Mouse (Mus musculus) erythroblast, adult 5-6 weeks (primary cell): ENCODE data around the gene Cmtm6. TPM values are rescaled to one million over a fixed set of nuclear protein-coding genes. Genes with fewer than 3 reads are reported as not detected.
"Not testable (repeated sequence)": the region's sequence is repeated elsewhere in the genome, so short reads cannot be mapped to it uniquely, and the experiment has no call there.

Source experiments
- ATAC-seq: replicated peaks from 2 replicates; pipeline ENCODE4 v1.8.0; 2016; ENCODE audit warnings: moderate number of reproducible peaks, mild to moderate bottlenecking, moderate TSS enrichment, inconsistent platforms; ENCODE audit not compliant: poor library complexity, low FRiP score, severe bottlenecking
- total RNA-seq, 2 experiments: library from RNA; stranded (forward) in 1 of 2; stranded (reverse) in 1 of 2; fragments of 150-400 nt in 1 of 2; fragments of 200-764, 138-1000 nt in 1 of 2; gene quantifications; 2 replicates each; pipeline versions ENCODE4 v1.2.3 to v1.2.4; 2015 to 2017; ENCODE audit warnings: low replicate concordance in 2 of 2

Cmtm6 gene
- total RNA-seq (2015; ENCODE audit: low replicate concordance): 9.6 and 23.0 TPM in 2 replicates
- total RNA-seq (2017; ENCODE audit: low replicate concordance): 17.0 and 24.4 TPM in 2 replicates

DNA sequence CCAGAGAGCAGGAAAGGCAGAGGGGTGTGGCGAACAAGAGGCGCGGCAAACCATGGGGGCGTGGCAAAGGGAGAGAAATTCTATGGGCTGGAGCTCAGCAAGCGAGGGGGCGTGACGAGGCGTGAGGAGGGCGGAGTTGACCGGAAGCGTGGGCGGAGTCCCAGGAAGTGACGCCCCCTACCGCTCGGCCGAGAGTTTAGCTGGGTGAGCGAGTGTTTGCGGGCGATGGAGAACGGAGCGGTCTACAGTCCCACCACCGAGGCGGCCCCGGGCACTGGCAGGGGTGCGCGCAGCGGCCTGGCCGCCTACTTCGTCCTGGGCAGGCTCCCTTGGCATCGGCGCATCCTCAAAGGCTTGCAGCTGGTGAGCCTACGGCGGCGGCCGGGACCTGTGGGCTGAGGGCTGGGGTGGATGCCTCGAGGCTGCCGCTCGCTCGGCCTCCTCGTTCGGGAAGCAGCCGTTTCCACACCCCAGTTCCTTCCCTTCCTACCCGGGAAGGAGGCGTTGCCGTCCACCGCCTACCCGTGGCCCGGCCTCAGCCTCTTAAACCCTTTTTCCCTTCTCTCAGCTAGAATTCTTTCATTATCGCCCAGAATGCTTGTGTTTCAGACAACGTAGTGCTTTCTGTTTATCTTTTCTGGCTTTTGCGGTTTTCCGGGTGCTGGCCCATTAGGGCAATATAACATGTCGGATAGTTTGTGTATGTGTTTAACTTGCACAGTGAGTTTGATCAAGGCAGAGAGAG, at the start of gene Cmtm6:
Gene Cmtm6, plus strand, starts transcription at position 106 of the 745 bp plus-strand sequence.
- peak; percentile 94 for ATAC-seq

GRCm38 (mm10) chr9:114682193-114682592, 48.7 kb upstream of the Cmtm6 start:
- ATAC-seq: no peak

- ATAC-seq: no peak
These were observed 44.7 kb upstream of the Cmtm6 start for GRCm38 (mm10) chr9:114686245-114686644.

- ATAC-seq: no peak
These were observed 43.3 kb upstream of the Cmtm6 start for GRCm38 (mm10) chr9:114687639-114688038.

DNA sequence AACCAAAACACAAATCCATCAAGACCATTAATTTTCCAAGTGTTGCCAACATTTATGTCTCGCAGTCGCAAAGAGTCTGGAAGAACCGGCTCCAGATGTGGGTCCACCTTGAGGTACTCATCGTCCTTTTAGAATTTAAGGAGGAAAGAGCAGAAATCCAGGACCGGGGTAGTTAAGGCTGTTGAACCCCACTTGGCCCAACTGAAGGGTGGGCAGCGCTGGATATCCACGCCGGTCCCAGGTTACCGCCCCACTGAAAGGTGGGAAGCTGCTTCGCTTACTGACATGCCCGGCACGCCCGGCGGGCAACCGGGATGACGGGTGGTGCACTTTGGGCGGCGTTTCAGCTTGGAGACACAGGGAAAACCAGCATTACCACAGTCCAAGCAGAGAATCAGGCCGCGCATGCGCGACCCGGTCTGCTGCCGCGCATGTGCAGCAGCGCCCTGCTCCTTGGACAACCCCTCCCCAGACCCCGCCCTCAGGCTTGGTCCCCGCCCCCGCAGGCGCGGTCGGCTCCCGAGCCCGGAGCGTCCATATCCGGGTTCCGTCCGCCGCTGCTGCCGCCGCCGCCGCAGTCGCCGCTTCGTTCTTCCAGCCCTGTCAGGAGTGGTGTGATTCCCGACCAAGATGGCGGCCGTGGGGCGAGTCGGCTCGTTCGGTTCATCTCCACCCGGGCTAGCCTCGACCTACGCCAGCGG, 42.5 kb upstream of the Cmtm6 start, which contains the start of gene Dync1li1:
Gene Dync1li1, plus strand, starts transcription at position 539 of the 701 bp plus-strand sequence.
- peak; percentile 94 for ATAC-seq

DNA sequence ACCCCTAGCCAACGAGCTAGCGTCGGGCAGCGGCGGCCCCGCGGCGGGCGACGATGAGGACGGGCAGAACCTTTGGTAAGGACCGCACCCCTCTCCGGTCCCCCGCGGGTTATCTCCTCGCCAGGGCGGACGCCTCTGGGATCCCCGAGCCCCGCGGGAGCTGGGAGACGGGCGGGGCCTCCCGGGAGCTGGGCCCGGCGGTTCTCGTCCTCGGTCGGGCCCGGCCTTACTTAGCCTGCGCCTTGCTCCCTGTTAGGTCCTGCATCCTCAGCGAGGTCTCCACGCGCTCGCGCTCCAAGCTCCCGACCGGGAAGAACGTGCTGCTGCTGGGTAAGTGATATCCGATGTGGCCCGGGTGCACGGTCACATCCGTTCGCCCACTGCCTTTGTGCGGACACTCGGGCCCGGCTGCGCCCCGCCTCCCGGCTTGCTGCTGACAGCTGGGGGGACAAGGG, 41.9 kb upstream of the Cmtm6 start:
- ATAC-seq: peak; percentile 78

GRCm38 (mm10) chr9:114690119-114690601, 40.8 kb upstream of the Cmtm6 start:
- no peak for ATAC-seq

DNA sequence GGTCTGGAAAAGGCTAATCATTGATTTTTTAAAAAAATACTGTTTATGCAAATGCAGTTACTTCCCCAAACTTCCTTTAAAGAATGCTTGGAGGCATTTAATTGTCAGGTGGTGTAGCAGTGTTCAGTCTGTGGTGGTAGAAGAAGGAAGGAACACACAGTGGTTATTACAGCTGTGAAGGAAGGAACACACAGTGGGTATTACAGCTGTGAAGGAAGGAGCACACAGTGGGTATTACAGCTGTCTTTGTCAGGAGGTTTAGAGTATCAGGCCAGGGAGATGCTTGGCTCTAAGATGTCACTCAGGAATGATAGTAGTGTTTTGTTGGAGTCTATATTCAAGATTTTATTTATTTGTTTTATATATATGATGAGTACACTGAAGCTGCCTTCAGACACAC, 39.8 kb upstream of the Cmtm6 start:
- no peak for ATAC-seq

DNA sequence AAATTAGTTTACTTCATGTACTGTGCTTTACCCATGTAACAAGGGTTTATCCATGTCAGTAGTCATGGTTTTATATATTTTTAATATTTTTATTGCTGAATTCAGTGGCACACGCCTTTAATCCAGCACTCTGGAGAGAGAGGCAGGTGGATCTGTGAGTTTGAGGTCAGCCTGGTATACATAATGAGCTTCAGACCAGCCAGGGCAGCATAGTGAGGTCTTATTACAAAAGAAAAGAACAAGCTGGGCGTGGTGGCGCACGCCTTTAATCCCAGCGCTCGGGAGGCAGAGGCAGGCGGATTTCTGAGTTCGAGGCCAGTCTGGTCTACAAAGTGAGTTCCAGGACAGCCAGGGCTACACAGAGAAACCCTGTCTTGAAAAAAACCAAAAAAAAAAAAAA, 35.3 kb upstream of the Cmtm6 start:
- not testable (repeated sequence) for ATAC-seq

DNA sequence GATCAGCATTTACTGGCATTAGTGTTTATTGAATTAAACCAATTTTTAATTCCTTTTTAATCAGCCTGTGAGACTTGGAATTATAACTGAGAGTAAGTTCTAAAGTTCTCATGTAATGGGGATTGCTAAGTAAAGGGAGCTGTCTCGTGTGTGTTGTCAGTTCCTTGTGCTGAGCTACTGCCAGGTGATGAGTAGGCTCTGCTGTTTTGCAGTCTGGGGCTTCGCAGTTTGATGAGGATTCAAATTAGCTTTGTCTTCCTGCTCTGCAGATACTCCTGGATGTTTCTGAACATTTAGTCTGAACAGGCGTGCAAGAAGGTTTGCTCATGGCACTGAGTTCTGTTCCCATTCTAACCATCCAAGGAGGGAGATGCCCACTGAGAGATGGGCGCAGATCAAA, 33.8 kb upstream of the Cmtm6 start:
- no peak for ATAC-seq

DNA sequence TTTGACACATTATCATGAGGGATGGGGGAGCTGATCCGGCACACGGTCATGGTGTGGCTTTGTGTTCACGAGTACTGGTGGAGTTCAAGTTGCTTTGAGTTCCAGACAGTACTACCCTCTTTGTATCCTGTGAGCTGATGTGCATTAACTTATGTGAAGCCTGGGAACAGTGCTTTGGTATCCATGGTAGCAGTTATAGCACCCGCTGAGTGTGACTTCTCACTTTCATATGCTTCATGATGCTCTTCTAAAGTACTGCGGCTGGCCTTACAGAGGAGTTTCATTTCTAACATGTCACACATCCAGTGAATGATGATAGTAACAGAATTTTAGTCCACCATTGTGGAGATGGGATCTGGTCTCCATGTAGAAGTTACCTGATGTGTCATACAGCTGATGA, 33.0 kb upstream of the Cmtm6 start:
- ATAC-seq: no peak

DNA sequence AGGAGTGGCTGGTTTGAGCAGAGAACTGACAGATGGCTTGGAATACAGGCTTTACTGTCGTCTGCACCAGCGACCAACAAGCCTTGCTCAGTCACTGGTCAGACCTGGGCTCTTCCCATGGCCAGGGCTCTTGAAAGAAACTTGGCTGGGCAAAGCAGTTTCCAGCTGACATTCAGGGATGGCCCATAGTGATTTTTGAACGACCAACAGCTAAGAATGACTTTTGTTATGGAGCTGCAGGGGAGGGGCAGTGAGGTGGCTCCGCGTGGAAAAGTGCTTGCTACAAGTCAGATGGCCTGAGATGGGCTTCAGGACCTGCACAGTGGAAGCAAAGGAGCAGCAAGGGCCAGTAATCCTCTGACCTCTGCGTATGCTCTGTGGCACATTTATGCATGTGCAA, 31.7 kb upstream of the Cmtm6 start:
- no peak for ATAC-seq

GRCm38 (mm10) chr9:114699882-114700665, 30.8 kb upstream of the Cmtm6 start:
- no peak for ATAC-seq

DNA sequence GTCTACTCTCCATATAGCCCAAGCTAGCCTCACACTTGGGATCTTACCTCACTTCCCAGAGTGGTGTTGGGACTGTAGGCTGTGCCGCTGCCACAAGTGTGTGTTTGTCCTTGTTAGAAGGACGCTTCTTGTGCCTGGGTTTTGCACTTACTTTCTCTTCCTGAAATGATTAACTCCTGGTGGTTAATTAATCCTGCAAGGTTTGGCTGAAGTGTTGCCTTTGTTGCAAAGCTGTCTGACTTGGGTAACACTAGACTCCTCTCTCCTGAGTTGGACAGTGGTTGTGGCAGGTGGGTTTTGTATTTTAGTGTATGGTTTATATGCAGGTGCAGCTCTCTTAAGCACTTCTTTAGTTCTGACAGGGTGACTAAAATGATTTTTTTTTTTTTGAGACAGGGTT, 29.9 kb upstream of the Cmtm6 start:
- ATAC-seq: no peak

- no peak for ATAC-seq
These were observed 29.0 kb upstream of the Cmtm6 start for GRCm38 (mm10) chr9:114701921-114702320.

- ATAC-seq: no peak
These were observed 23.1 kb upstream of the Cmtm6 start for GRCm38 (mm10) chr9:114707805-114708204.

DNA sequence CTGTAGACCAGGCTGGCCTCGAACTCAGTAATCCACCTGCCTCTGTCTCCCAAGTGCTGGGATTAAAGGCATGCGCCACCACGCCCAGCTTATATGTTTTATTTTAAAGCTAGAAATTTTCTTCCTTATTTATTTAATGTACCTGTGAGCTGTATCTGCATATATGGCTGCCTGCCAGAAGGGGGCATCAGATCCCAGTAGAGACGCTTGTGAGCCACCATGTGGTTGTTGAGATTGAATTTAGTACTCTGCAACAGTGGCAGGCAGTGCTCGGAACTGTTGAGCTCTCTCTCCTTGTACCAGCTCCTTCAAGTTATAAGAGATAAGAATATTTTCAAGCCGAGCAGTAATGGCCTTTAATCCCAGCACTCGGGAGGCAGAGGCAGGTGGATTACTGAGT, 20.6 kb upstream of the Cmtm6 start:
- ATAC-seq: no peak

- ATAC-seq: no peak
These were observed 17.4 kb upstream of the Cmtm6 start for GRCm38 (mm10) chr9:114713481-114713880.

GRCm38 (mm10) chr9:114716677-114717331, 14.1 kb upstream of the Cmtm6 start:
- no peak for ATAC-seq

DNA sequence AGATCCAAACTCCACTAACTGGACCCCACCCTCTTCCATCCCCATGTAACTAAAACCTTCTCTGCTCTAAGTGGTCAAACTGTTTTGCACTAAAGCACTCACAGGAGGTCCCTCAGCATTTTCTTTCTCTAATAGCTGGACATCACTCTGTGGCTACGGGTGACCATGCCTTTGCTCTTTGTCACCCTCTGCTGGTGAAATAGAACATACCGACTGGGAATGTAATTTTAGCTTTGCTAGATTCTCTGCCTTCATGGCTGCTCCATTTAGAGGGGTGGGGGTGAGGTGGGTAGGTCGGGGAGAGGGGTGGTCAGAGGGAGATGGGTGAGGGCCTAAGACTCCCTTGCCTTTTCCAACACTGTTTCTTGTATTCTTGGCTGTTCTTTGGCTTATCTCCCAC, 3.6 kb upstream of the Cmtm6 start:
- ATAC-seq: peak; percentile 37; the same call in 1 of the 2 replicates
